Mouse (Mus musculus) kidney, embryonic 16.5 days (tissue): ENCODE results near the gene Cd86. TPM values are rescaled to one million over a fixed set of nuclear protein-coding genes. Genes with fewer than 3 reads are reported as not detected.

Experiments
- ATAC-seq: fragments of 200-750 bp; cut with Nextera tagmentation; 2 replicates; pipeline ENCODE4 v1.8.0; 2017; ENCODE audit warnings: moderate TSS enrichment; ENCODE audit not compliant: low FRiP score, low TSS enrichment
- H3K27ac ChIP-seq: fragments of 300-500 bp; sonication (generic); 2 replicates; pipeline ENCODE4 v1.5.1; 2014; ENCODE audit warnings: low read length
- H3K27me3 ChIP-seq: fragments of 300-500 bp; sonication (generic); 2 replicates; pipeline ENCODE4 v1.6.1; 2014; ENCODE audit warnings: low read length, control low read depth, mixed read lengths; ENCODE audit not compliant: insufficient read depth
- H3K36me3 ChIP-seq: fragments of 300-500 bp; sonication (generic); 2 replicates; pipeline ENCODE4 v1.6.1; 2014; ENCODE audit warnings: low read length, control low read depth, mixed read lengths; ENCODE audit not compliant: insufficient read depth
- H3K4me1 ChIP-seq: fragments of 300-500 bp; sonication (generic); 2 replicates; pipeline ENCODE4 v1.6.1; 2014; ENCODE audit warnings: low read length, control low read depth, mixed read lengths; ENCODE audit not compliant: insufficient read depth
- H3K4me2 ChIP-seq: fragments of 300-500 bp; sonication (generic); replicated peaks from 2 replicates; pipeline ENCODE4 v1.6.1; 2014; ENCODE audit warnings: low read depth, low read length
- H3K4me3 ChIP-seq: fragments of 300-500 bp; sonication (generic); 2 replicates; pipeline ENCODE4 v1.5.1; 2014; ENCODE audit warnings: mild to moderate bottlenecking, low read length
- H3K9ac ChIP-seq: fragments of 300-500 bp; sonication (generic); replicated peaks from 2 replicates; pipeline ENCODE4 v1.6.1; 2014; ENCODE audit warnings: low read length
- H3K9me3 ChIP-seq: fragments of 300-500 bp; sonication (generic); 2 replicates; pipeline ENCODE4 v1.6.1; 2016; ENCODE audit warnings: low read length, control low read depth
- WGBS: fragments of 180-500 bp; shearing (Covaris S2); extraction: QIAGEN DNeasy Blood & Tissue Kit; methylation state at CpG from one replicate; pipeline ENCODE4 v1.1.7; 2014; 5-methylcytosine and 5-hydroxymethylcytosine counted together
- polyA plus RNA-seq: library from polyadenylated mRNA; unstranded; fragments of >200 nt; fragmentation: Nextera tagmentation; extraction: Ambion mirVana; gene quantifications from 2 replicates; pipeline ENCODE4 v1.2.1, GENCODE M21; 2015

The Cd86 gene
- polyA plus RNA-seq, 1 experiment from 2014 or later = 2.2 TPM

DNA sequence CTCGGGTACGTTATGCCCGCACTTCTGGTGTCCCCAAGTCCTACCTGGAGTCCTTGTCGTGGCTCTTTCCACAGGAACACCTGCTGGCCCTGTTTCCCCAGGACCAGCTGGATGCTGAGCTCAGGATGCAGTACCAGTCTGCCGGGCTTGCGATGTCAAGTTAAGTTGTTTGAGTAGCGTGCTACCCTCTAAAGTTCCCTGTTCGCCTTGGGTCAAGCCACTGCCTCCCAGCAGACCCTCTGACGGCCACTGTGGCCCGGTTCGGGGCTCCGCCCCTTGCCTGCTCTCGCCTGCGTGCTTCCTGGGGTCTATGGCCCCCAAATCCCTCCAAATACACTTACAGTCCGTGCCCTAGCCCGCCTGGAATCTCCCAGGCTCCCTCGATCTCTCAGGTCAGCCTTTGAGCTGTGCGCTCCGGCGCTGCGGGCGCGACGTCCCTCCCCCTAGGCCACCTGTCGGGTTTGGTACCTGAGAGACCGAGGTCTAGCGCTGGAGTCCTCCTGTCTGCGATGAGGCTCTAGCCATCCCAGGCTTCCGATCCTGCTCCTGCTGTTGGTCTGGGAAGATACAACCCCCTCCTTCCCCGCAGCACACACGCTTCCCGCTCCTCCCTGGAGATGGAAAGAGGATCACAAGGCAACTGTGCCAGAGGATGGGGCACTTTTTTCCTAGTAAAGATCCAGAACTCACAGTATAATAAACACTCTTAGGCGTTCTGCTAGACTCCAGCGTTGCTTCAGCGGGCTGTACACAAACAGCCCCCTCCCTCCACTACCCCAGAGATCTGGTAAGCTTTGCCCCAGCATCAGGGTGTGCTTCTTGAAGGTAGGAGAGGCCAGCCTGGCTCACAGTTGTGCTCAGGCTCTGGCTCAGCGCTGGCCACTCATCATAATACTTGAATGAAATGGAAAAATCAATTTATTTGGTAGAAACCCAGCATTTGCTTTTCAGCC lies 104.2 kb downstream of the Cd86 start, which contains the start of gene Casr:
Gene Casr, minus strand, starts transcription at position 756 of the 953 bp plus-strand sequence.
- 3% methylated on average over 36 of the region's 36 CpGs for WGBS
- H3K9me3 ChIP-seq = no peaks in the 10 kb centered on the region
- no peaks in the 10 kb centered on the region for H3K36me3 ChIP-seq
- peak within 1 kb of the TSS; percentile 33; the same call in 1 of the 2 replicates for H3K9ac ChIP-seq
- peaks cover 14% of the 10 kb centered on the region; the same call in 1 of the 2 replicates for H3K27me3 ChIP-seq
- H3K27ac ChIP-seq = no peak within 1 kb of the TSS
- no peaks in the 10 kb centered on the region for H3K4me1 ChIP-seq
- peak; percentile 42; the same call in 1 of the 2 replicates for ATAC-seq
- peak within 1 kb of the TSS; percentile 71 for H3K4me2 ChIP-seq
- H3K4me3 ChIP-seq = peak within 1 kb of the TSS; percentile 39

GRCm38 (mm10) chr16:36559573-36559972 lies 106.3 kb downstream of the Cd86 start:
- Histone ChIP-seq H3K36me3 (no peaks in the 10 kb centered on the region), H3K27ac (no peak overlapping the region), H3K27me3 (peaks cover 14% of the 10 kb centered on the region; the same call in 1 of the 2 replicates), H3K9ac (no peak overlapping the region), H3K9me3 (no peaks in the 10 kb centered on the region), H3K4me2 (no peak overlapping the region), H3K4me1 (no peaks in the 10 kb centered on the region), H3K4me3 (no peak overlapping the region)
- no peak for ATAC-seq
- WGBS = 88% methylated on average over 6 of the region's 6 CpGs

DNA sequence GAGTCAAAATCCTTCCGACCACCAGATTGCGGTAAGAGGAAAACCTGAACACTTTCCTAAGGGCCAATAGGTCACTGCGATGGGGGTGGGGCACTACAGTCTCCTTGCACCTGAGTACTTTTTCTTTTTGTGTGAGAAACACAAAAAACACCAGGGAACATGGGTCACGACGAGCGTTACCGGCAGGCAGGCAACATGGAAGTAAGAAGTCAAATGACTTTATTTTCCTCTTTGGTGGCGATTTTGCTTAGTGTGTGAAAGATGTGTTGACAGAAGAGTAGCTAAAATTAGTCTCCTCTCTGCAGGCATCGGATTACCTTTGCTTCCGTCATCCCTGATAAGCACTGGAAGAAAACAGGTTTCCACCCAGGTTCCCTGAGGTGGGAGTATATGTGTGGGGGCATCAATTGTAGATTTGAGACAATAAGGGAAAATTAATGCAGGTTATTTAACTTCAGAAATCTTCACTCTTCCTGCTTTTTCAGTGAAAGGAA lies 110.2 kb downstream of the Cd86 start:
- peaks cover 9% of the 10 kb centered on the region for H3K9me3 ChIP-seq
- H3K9ac ChIP-seq = no peak overlapping the region
- H3K36me3 ChIP-seq = no peaks in the 10 kb centered on the region
- no peak overlapping the region for H3K27ac ChIP-seq
- H3K4me1 ChIP-seq = no peaks in the 10 kb centered on the region
- WGBS = 73% methylated on average over 10 of the region's 10 CpGs
- ATAC-seq = no peak
- no peak overlapping the region for H3K4me2 ChIP-seq
- no peak overlapping the region for H3K4me3 ChIP-seq
- H3K27me3 ChIP-seq = peaks cover 2% of the 10 kb centered on the region; the same call in 1 of the 2 replicates

Other genes starting within 250 kb of the Cd86 start
- gene Stfa3, start 210.7 kb downstream of the Cd86 start, polyA plus RNA-seq = 0.85 and 0.91 TPM in 2 replicates
- gene Casr, start 103.9 kb downstream of the Cd86 start, polyA plus RNA-seq = 0.87 and 1.3 TPM in 2 replicates
- 8.8 and 9.6 TPM in 2 replicates for gene Ildr1, start 27.9 kb upstream of the Cd86 start, polyA plus RNA-seq
- 21.7 and 28.5 TPM in 2 replicates for gene Slc15a2, start 118.9 kb upstream of the Cd86 start, polyA plus RNA-seq
- 33.8 TPM in 2 replicates for gene Iqcb1, start 162.3 kb upstream of the Cd86 start, polyA plus RNA-seq
- 9.8 and 11.6 TPM in 2 replicates for gene Eaf2, start 208.9 kb upstream of the Cd86 start, polyA plus RNA-seq
- 97.0 and 106 TPM in 2 replicates for gene Golgb1, start 209.1 kb upstream of the Cd86 start, polyA plus RNA-seq